Mouse (Mus musculus): ENCODE data around the gene Ngf. TPM values are rescaled to one million over a fixed set of nuclear protein-coding genes. Genes with fewer than 3 reads are reported as not detected.

The Ngf gene
- total RNA-seq (2015; ENCODE audit: low replicate concordance) (not detected in 2 replicates), total RNA-seq (2017; ENCODE audit: low replicate concordance) (not detected in 2 replicates)

- ATAC-seq (replicated peaks; ENCODE audit: low FRiP score, poor library complexity, severe bottlenecking), result no peak
These were observed at the start of gene Ngf for GRCm38 (mm10) chr3:102469713-102470448. Ngf (plus strand) TSS chr3:102469919.

DNA sequence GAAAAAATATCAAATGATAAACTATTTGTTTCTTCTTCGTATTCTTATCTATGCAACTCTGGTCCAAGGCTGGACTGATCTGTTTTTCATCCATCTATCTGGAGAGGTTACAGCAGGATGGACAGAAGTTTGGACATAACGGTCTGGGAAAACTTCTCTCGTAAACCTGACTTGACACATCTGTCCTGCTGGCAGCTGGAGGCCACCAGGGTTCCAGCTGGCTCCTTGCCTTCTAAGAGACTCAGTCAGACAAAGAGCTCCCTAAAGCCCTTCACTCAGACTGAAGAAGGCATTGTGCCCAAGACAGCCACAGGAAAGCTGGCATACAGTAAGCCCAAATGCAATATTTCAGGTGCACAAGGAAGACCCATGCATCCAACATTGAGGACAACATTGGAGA, 24.2 kb upstream of the Ngf start:
- no peak for ATAC-seq (replicated peaks; ENCODE audit: low FRiP score, poor library complexity, severe bottlenecking)

DNA sequence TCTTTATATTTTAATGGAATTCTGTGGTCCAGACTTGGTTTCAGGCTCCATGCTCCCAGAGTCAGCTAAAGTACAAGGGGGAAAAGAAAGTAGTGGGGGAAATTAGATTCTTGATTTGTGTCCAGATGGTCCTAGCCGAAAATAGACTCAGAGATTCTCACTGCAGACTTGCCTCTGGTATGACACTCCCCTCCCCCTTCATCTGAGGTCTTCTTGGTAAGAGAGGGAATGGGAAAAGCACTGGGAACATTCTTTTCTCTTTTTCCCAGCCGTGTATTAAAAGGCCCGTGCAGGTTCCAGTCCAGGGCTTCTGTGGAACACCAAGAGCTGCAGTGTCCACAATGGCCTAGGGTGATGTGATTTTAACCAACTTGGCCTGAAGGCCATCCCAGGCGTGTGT, 23.0 kb upstream of the Ngf start:
- ATAC-seq (replicated peaks; ENCODE audit: low FRiP score, poor library complexity, severe bottlenecking), result no peak

GRCm38 (mm10) chr3:102454566-102454965, 15.2 kb upstream of the Ngf start:
- ATAC-seq (replicated peaks; ENCODE audit: low FRiP score, poor library complexity, severe bottlenecking), result no peak

- ATAC-seq (replicated peaks; ENCODE audit: low FRiP score, poor library complexity, severe bottlenecking), result no peak
These were observed 9.2 kb upstream of the Ngf start for GRCm38 (mm10) chr3:102460528-102460927.

- no peak for ATAC-seq (replicated peaks; ENCODE audit: low FRiP score, poor library complexity, severe bottlenecking)
These were observed 8.7 kb upstream of the Ngf start for GRCm38 (mm10) chr3:102460986-102461385.

DNA sequence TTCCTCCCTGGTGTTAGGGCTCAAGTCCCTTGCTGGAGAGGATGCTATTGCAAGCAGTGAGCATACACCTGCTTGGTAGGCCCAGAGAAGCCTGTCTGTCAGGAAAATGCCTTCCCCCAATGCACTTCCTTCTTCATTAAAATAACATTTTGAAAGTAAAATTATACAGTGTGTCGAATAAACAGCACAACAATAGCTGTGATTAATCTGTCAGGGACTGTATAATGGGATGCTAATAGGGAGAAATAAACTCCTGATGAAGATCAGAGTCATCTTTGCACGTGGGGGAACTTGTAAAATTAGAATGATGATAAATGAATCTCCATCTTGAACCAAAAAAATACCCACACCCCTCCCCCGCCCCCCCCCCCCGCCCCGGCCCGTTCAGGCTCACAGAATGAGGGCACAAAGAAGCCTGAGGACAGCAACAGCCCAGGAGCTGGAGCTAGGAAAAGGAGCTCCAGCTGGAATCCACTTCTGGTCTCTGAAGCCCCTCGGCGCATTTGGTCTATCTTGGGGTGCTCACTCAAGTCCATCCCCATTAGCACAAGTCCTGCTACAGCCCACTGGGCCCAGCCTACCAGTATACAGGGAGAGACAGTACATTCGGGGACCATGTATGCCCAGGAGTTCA, 6.9 kb upstream of the Ngf start:
- no peak for ATAC-seq (replicated peaks; ENCODE audit: low FRiP score, poor library complexity, severe bottlenecking)

DNA sequence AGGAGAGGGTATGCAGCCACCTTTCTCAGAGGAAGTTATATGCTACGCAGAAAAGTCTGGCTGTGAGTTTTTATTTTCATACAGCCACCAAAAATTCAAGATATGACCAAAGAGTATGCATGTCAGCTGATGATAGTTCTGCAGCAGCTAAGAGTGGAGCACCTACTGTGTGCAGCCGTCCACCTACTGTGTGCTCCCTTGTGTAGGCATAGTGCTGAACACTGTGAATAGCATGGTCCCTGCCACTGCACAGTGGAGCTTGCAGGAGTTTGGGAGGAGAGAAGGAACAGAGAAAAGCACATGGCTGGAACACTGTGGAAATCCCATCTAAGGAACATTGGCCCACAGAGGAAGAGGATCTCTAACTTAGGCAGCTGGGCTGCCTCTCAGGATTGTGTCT, 6.4 kb upstream of the Ngf start:
- ATAC-seq (replicated peaks; ENCODE audit: low FRiP score, poor library complexity, severe bottlenecking), result no peak

- no peak for ATAC-seq (replicated peaks; ENCODE audit: low FRiP score, poor library complexity, severe bottlenecking)
These were observed 3.1 kb upstream of the Ngf start for GRCm38 (mm10) chr3:102466587-102466986.

DNA sequence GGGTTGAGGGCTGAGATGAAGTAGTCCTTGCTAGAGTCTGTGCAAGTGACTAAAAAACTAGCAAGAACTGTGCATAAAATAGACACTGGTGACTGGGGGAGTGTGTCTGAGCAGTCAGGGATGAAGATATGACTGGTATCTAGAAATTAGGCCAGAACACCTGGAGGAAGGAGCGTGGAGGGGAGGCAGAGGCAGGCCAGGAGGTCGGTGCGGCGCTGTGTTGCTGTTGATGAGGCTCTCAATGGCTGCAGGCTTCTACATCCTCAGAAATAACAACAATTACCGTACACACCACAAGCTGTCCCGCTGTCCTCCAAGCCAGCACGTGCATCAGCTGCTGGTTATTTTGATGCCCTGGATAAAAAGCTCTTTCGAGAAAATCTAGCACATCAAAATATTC, 2.6 kb upstream of the Ngf start:
- no peak for ATAC-seq (replicated peaks; ENCODE audit: low FRiP score, poor library complexity, severe bottlenecking)

DNA sequence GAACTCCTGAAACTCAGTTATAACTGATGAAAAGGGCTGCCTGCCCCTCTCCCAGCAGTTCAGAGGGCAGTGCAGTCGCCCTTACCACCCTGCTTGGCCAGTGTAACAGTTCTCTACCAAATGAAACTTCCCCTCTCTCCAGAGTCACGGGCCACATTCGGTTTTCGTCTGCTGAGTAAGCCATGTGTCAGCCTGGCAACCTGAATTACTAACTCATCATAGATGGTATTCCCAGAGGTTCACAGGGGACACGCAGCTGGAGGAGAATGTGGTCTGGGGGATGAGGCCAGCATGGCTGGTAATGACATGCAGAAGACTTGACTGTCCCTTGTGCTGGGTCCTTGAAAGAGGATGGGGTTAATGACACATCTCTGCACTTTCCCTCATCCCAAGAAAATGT, 1.5 kb downstream of the Ngf start:
- ATAC-seq (replicated peaks; ENCODE audit: low FRiP score, poor library complexity, severe bottlenecking), result no peak

DNA sequence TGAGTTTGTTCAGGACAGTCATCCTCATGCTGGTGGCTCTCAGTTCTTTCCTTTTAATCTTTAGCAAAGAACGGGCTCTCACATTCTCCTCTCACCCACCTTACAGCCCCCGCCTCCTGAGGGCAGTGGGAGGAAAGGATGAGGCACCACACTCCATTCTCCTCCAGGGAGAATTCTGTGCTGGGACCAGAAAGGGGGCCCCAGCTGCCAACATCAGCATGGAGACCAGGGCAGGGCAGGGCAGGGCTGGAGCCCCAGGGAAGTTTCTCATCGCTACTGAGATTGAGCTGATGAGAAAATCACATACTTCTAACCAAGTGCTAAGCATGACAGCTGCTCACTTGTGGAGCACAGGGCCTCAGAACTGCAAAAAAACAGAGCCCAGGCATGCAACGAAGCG, 2.1 kb downstream of the Ngf start:
- no peak for ATAC-seq (replicated peaks; ENCODE audit: low FRiP score, poor library complexity, severe bottlenecking)

- no peak for ATAC-seq (replicated peaks; ENCODE audit: low FRiP score, poor library complexity, severe bottlenecking)
These were observed 4.8 kb downstream of the Ngf start for GRCm38 (mm10) chr3:102474275-102475155.

GRCm38 (mm10) chr3:102477917-102478694, 8.4 kb downstream of the Ngf start:
- ATAC-seq (replicated peaks; ENCODE audit: low FRiP score, poor library complexity, severe bottlenecking), result no peak

DNA sequence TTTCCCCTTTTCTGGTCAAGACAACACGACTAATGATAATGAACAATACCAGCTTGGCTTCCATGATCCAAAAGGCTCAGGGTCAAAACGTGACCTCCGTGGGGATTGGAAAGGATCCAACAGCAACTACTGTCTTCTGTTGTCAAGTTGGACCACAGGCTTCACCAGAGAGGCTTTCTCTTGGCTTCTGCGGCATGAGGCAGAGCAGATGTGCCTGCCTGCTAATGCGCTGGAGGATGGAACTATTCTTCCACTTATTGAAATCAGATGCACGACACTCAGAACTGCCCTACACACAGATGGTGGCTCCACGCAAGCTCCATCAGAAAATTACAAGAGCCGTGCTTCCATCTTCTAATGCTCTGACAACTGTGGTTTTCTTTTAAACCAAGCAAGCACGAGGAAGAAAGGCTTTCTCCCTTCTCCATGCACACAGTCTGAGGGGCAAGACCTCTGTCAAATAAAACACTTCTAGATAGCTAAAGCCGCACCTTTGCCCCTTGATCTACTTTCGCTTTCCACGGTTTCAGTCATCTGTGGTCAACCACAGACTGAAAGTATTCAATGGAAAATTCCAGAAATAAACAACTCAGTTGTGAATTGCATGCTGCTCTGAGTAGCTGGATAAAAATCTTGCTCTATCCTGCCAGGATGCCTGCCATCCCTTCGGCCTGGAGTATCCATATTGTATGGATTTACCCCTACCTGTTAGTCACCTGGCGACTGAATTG, 20.8 kb downstream of the Ngf start:
- ATAC-seq (replicated peaks; ENCODE audit: low FRiP score, poor library complexity, severe bottlenecking), result no peak

GRCm38 (mm10) chr3:102498113-102498512, 28.4 kb downstream of the Ngf start:
- no peak for ATAC-seq (replicated peaks; ENCODE audit: low FRiP score, poor library complexity, severe bottlenecking)

DNA sequence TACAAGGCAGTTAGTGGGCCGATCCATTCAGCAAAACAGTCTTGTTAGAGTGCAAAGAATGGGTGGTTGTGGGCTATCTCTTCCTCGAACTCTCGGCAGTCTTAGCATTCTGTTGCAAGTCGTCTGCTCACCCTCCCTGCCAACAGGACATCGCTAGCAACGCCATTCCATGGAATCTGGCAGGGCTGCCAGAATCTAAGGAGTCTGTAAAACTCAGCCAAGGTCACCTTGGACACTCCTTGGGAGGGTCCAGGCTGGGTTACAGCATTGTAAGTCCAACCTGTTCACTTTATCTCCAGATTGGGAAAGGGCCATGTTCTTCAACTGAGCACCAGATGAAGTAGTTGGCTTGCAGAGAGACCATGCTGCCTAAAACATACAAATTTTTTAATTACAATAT, 29.2 kb downstream of the Ngf start:
- no peak for ATAC-seq (replicated peaks; ENCODE audit: low FRiP score, poor library complexity, severe bottlenecking)

- ATAC-seq (replicated peaks; ENCODE audit: low FRiP score, poor library complexity, severe bottlenecking), result no peak
These were observed 30.3 kb downstream of the Ngf start for GRCm38 (mm10) chr3:102500031-102500430.

DNA sequence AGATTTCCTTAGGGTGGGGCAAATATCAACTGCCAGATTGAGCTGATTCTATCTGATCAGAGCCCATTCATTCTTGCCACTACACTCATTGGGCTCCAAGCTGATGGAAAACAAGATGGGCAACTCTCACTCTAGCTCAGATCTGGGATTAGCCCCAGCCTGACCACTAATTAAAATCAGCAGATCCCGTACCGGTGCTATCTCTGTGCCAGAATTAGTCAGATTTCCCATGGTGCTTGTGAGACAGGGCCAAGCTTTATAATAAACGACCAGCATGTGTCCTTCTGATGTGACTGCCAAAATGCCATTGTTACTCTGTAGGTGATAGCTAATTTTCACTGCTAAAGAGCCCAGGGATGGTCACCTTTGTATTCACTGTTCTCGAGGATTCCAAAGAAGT, 31.5 kb downstream of the Ngf start:
- no peak for ATAC-seq (replicated peaks; ENCODE audit: low FRiP score, poor library complexity, severe bottlenecking)
